Mouse (Mus musculus) heart, postnatal 0 days (tissue): ENCODE results near the gene Cfap126. TPM values are rescaled to one million over a fixed set of nuclear protein-coding genes. Genes with fewer than 3 reads are reported as not detected.
"Not testable (repeated sequence)": the region's sequence is repeated elsewhere in the genome, so short reads cannot be mapped to it uniquely, and the experiment has no call there.

Experiments
- ATAC-seq: fragments of 200-750 bp; cut with Nextera tagmentation; 2 replicates; pipeline ENCODE4 v1.8.0; 2017; ENCODE audit warnings: low read depth, moderate number of reproducible peaks, moderate library complexity; ENCODE audit not compliant: insufficient read depth
- DNase-seq: peaks from one replicate; pipeline ENCODE4 v3.0.0-alpha.2; 2016; ENCODE audit warnings: low spot score
- H3K27ac ChIP-seq: fragments of 300-500 bp; sonication (generic); 2 replicates; pipeline ENCODE4 v1.5.1; 2014; ENCODE audit warnings: low read depth, mild to moderate bottlenecking
- H3K27me3 ChIP-seq: fragments of 300-500 bp; sonication (generic); 2 replicates; pipeline ENCODE4 v1.6.1; 2014; ENCODE audit warnings: low read length, mixed read lengths; ENCODE audit not compliant: control insufficient read depth, insufficient read depth
- H3K36me3 ChIP-seq: fragments of 300-500 bp; sonication (generic); replicated peaks from 2 replicates; pipeline ENCODE4 v1.6.1; 2014; ENCODE audit warnings: low read length, mixed read lengths; ENCODE audit not compliant: control insufficient read depth, insufficient read depth
- H3K4me1 ChIP-seq: fragments of 300-500 bp; sonication (generic); 2 replicates; pipeline ENCODE4 v1.6.1; 2014; ENCODE audit warnings: antibody characterized with exemption; ENCODE audit not compliant: control insufficient read depth, insufficient read depth
- H3K4me2 ChIP-seq: fragments of 300-500 bp; sonication (generic); 2 replicates; pipeline ENCODE4 v1.6.1; 2014; ENCODE audit warnings: low read depth, mild to moderate bottlenecking, low read length, moderate library complexity
- H3K4me3 ChIP-seq: fragments of 300-500 bp; sonication (generic); 2 replicates; pipeline ENCODE4 v1.5.1; 2014; ENCODE audit warnings: low read depth, low read length
- H3K9ac ChIP-seq: fragments of 300-500 bp; sonication (generic); replicated peaks from 2 replicates; pipeline ENCODE4 v1.6.1; 2014; ENCODE audit warnings: low read depth, low read length, mixed read lengths
- H3K9me3 ChIP-seq: fragments of 300-500 bp; sonication (generic); replicated peaks from 2 replicates; pipeline ENCODE4 v1.6.1; 2016; ENCODE audit warnings: low read length; ENCODE audit not compliant: control insufficient read depth
- WGBS: fragments of 180-500 bp; shearing (Covaris S2); extraction: QIAGEN DNeasy Blood & Tissue Kit; methylation state at CpG from one replicate; pipeline ENCODE4 v1.1.7; 2014; 5-methylcytosine and 5-hydroxymethylcytosine counted together
- polyA plus RNA-seq: library from polyadenylated mRNA; unstranded; fragments of >200 nt; fragmentation: Nextera tagmentation; extraction: Ambion mirVana; gene quantifications from 2 replicates; pipeline ENCODE4 v1.2.1, GENCODE M21; 2015
- total RNA-seq: library from RNA; depleted of rRNA; stranded (reverse); fragments of >200 nt; gene quantifications from 2 replicates; pipeline ENCODE4 v1.2.3, GENCODE M21; 2014; ENCODE audit warnings: low replicate concordance

The Cfap126 gene
- total and polyA plus RNA-seq, 2 experiments from 2014 or later = 2.2 to 3.7 TPM

- not testable (repeated sequence) for H3K27ac ChIP-seq, DNase-seq, H3K4me2 ChIP-seq, H3K4me1 ChIP-seq, H3K9ac ChIP-seq, H3K9me3 ChIP-seq, H3K36me3 ChIP-seq, H3K4me3 ChIP-seq
- peak; percentile 50 for ATAC-seq
- no CpG with 5 or more reads among the region's 35 CpGs for WGBS
- peaks cover 24% of the 10 kb centered on the region for H3K27me3 ChIP-seq
Measured at GRCm38 (mm10) chr1:171071726-171072125, 42.0 kb upstream of the Cfap126 start.

GRCm38 (mm10) chr1:171072217-171072616 lies 41.5 kb upstream of the Cfap126 start:
- H3K27me3 ChIP-seq = peaks cover 27% of the 10 kb centered on the region
- not testable (repeated sequence) for H3K9me3 ChIP-seq, H3K4me2 ChIP-seq, H3K27ac ChIP-seq, H3K9ac ChIP-seq, H3K36me3 ChIP-seq, H3K4me3 ChIP-seq, H3K4me1 ChIP-seq, DNase-seq
- peak; percentile 47 for ATAC-seq
- WGBS = no CpG with 5 or more reads among the region's 45 CpGs

GRCm38 (mm10) chr1:171074283-171074682 lies 39.4 kb upstream of the Cfap126 start:
- H3K4me2 ChIP-seq, DNase-seq, H3K4me1 ChIP-seq, H3K27ac ChIP-seq, H3K36me3 ChIP-seq, H3K9ac ChIP-seq, H3K9me3 ChIP-seq, H3K4me3 ChIP-seq, ATAC-seq: not testable (repeated sequence)
- 11% methylated on average over 4 of the region's 10 CpGs for WGBS
- peaks cover 32% of the 10 kb centered on the region for H3K27me3 ChIP-seq

DNA sequence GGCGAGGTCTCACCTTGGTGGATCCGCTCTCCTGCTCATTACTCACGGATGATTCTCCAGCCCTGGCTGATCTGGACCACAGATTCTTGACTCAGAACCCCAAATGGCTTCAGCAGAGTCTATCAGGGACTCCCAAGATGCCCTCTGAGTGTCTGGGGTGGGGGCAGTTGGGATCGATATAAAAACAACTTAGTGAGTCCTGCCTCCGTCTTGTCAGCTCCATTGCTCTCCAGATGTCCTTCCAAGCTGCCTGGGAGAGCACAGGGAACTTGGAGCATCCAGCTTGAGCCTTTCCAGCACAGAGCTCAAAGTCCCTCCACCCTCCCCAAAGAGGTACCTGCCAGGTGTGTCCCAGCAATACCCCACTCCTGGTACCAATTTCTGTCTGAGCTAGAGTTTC lies 37.5 kb upstream of the Cfap126 start:
- ATAC-seq = not testable (repeated sequence)
- WGBS = 73% methylated on average over 2 of the region's 5 CpGs

DNA sequence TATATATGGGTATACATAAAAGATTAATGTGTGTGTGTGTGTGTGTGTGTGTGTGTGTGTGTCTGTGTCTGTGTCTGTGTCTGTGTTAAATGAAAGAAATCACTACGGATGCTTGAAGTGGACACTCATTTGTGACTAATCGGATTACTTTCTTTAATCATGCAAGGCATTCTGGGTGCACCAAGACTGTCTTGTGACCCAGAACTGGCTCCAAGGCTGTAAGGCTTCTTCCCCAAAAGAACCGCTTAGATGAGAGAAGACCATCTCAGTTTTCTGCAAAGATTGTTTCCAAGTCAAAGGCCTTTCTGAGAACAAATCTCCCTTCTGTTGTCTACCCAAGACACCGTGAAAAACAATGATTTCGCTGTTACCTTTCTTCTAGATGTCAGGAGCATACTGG lies 36.5 kb upstream of the Cfap126 start:
- not testable (repeated sequence) for H3K9me3 ChIP-seq, H3K9ac ChIP-seq, H3K36me3 ChIP-seq, H3K4me1 ChIP-seq, ATAC-seq, DNase-seq, H3K4me3 ChIP-seq, H3K4me2 ChIP-seq, H3K27ac ChIP-seq
- 49% methylated on average over 5 of the region's 5 CpGs for WGBS
- peaks cover 25% of the 10 kb centered on the region for H3K27me3 ChIP-seq

More for the DNA sequence above, 37.5 kb upstream of the Cfap126 start:
- H3K27ac ChIP-seq, DNase-seq, H3K36me3 ChIP-seq, H3K4me2 ChIP-seq, H3K9me3 ChIP-seq, H3K4me1 ChIP-seq, H3K4me3 ChIP-seq, H3K9ac ChIP-seq: not testable (repeated sequence)
- peaks cover 21% of the 10 kb centered on the region for H3K27me3 ChIP-seq

GRCm38 (mm10) chr1:171077955-171078354 lies 35.8 kb upstream of the Cfap126 start:
- ATAC-seq = peak; percentile 29
- H3K9me3 ChIP-seq, H3K9ac ChIP-seq, H3K36me3 ChIP-seq, H3K4me1 ChIP-seq, DNase-seq, H3K27ac ChIP-seq, H3K4me2 ChIP-seq: not testable (repeated sequence)
- 2% methylated on average over 16 of the region's 27 CpGs for WGBS
- Histone ChIP-seq H3K4me3 (peak overlapping the region; percentile 15; the same call in 1 of the 2 replicates), H3K27me3 (peaks cover 25% of the 10 kb centered on the region)

GRCm38 (mm10) chr1:171078419-171078818 lies 35.3 kb upstream of the Cfap126 start:
- peaks cover 25% of the 10 kb centered on the region for H3K27me3 ChIP-seq
- not testable (repeated sequence) for H3K27ac ChIP-seq, H3K4me3 ChIP-seq, H3K9me3 ChIP-seq, H3K4me1 ChIP-seq, ATAC-seq, H3K9ac ChIP-seq, H3K36me3 ChIP-seq, DNase-seq
- WGBS = 22% methylated on average over 11 of the region's 12 CpGs
- 0 out of 2 replicates have a peak overlapping the region, but pooled peaks have one; percentile 6 for H3K4me2 ChIP-seq

- H3K9me3 ChIP-seq, H3K9ac ChIP-seq, H3K27ac ChIP-seq, H3K4me2 ChIP-seq, H3K36me3 ChIP-seq, H3K4me3 ChIP-seq, H3K4me1 ChIP-seq, DNase-seq: not testable (repeated sequence)
- ATAC-seq = peak; percentile 50
- peaks cover 18% of the 10 kb centered on the region for H3K27me3 ChIP-seq
- no CpG with 5 or more reads among the region's 35 CpGs for whole genome bisulfite sequencing
Measured at GRCm38 (mm10) chr1:171079345-171079744, 34.4 kb upstream of the Cfap126 start.

DNA sequence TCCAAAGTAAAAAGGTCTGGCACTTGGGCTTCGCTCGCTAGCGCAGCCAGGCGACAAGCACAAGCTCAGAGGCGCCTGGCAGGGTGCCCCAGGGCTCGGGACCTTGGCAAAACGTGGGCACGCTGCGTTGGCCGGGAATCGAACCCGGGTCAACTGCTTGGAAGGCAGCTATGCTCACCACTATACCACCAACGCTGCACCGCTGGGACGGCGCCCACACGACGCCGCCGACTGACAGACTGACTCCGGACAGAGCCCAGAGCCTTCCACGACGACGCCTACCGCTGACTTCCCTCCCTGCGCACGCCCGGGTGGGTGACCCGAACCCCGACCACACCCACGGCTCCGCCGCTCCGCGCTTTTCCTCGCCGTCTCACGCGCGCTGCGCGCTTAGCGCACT lies 33.9 kb upstream of the Cfap126 start:
- not testable (repeated sequence) for DNase-seq, H3K9ac ChIP-seq, H3K4me2 ChIP-seq, H3K9me3 ChIP-seq, H3K36me3 ChIP-seq, H3K4me3 ChIP-seq, H3K27ac ChIP-seq, H3K4me1 ChIP-seq
- ATAC-seq = peak; percentile 36
- peaks cover 17% of the 10 kb centered on the region for H3K27me3 ChIP-seq
- no CpG with 5 or more reads among the region's 43 CpGs for WGBS
